Mouse (Mus musculus) lung, adult 2 months (tissue): ENCODE data around the gene Olfr750.

Experiments used
- CTCF ChIP-seq: fragments of 200-500 bp; IDR thresholded peaks from 2 replicates; pipeline ENCODE4 v1.5.1; 2011; ENCODE audit warnings: mild to moderate bottlenecking, low read length, control low read depth; ENCODE audit not compliant: insufficient read depth
- POLR2A ChIP-seq: fragments of 200-500 bp; IDR thresholded peaks from 2 replicates; pipeline ENCODE4 v1.6.1; 2011; ENCODE audit warnings: low read depth, mild to moderate bottlenecking, control low read depth, low read length, borderline replicate concordance; ENCODE audit errors: extremely low read depth

DNA sequence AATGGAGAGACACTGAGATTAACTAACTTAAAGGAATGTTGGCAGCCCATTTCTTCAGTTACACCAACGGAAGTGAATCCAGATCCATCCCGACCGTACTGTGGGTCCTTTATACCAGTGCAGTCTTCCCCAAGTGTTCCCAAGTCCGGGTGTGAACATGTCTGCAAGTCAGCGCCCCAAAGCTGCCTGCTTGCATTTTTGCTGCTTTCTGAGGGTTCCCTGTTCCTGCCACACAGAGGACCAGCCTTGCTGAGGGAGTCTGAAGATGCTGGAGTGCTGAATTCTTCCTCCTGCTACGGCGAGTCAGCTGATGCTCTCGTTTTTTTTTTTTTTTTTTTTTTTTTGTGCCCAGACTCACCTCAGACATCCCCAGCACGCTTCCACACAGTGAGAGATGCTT lies 20.7 kb upstream of the Olfr750 start:
- TF ChIP-seq CTCF = no peak
- no peak for TF ChIP-seq POLR2A
